Mouse (Mus musculus): Measurements from ENCODE around the gene Atf6b. TPM values are rescaled to one million over a fixed set of nuclear protein-coding genes. Genes with fewer than 3 reads are reported as not detected.

Gene Atf6b
- total RNA-seq, 2 experiments from 2014 or later, result 5.7 to 6.6 TPM

DNA sequence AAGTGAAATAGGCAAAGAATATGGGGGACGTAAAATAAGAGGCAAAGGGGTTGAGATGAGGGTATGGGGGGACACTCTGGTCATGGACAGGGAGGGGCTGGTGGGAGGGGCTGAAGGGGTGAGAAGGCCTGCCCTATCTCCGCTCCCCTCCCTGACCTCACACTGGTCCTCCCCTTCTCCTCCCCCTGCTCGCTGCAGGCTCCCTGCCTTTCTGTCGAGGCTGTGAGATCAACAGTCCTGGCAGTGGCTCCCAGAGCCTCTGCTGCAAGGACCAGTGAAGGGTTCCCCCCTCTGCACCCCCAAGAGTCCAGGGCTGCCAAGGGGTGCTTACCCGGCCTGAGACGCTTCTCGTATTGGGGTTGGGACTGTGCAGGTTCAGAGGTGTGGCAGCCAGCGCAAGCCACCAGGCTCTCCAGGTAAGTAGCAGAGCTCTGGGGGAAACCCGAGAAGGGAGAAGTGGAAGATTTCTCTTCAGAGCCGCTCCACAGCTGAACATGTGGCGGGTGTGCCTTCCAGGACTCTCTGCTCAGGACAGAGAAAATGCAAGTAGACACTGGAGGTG lies 13.4 kb downstream of the Atf6b start:
- peak in 1 of 2 experiments; percentile 65 for DNase-seq
- intact Hi-C loops (cut with DNase I), result no loop called here

DNA sequence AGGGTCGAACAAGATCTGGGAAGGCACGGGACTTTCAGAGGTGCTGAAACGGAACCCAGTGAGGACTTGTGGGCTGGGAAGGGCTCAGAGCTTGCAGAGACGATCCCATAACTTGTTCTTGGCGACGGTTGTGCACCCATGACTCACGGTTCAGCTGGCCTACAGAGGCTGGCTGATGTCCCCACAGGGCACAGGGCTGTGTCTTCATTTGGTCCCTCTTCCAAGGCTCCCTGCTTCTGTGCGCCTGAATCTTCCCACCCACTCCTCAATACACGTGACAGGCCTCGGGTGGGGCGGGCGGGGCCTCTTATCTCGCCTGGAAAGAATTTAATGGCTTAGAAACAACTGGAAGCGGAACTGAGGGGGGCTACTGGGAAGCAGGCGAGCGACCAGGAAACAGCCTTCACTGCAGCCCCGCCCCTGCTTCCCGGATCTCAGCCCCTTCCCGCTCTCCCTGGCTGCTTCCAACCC lies 14.2 kb downstream of the Atf6b start:
- intact Hi-C loops (cut with DNase I), result no loop called here
- DNase-seq, result peak in 1 of 2 experiments; percentile 65

DNA sequence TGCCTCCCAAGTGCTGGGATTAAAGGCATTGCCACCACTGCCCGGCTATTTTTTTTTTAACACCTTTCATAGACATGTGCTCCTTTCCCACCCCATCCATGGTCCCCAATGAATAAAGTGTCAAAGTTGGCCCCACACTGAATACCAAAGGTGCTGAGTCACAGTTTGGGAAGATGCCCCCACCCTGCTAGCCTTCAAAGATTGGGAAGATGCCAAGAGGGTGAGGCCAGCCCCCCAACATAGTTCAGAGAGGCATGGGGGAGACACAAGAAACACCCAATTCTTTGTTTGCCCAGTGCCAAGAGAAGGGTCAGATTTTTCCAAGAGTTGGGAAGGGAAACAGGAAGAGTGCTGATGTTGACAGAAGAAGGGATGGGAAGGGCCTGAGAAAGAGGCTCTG lies 15.5 kb downstream of the Atf6b start:
- intact Hi-C loops (cut with DNase I), result no loop called here

DNA sequence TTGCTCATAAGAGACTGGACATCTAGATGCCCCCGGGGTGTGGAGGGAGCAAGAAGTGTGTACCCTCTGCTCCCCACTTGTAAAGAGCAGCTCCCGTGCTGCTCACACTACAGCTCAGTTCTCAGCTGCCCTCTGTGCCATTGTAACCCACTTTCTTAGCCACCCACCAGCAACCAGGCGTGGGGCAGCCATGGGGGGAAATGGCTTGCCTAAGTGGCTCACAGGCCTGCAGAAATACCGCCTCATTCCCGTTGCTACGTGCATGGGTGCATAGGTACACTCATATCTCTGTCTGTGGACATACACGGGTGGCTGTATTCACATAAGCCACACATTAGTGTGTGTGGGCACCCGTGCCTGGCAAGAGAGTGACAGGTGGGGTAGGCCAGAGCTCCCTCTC lies 16.0 kb downstream of the Atf6b start:
- intact Hi-C loops (cut with DNase I), result no loop called here
- no peak for DNase-seq

More for the DNA sequence above, 15.5 kb downstream of the Atf6b start:
- no peak for DNase-seq

DNA sequence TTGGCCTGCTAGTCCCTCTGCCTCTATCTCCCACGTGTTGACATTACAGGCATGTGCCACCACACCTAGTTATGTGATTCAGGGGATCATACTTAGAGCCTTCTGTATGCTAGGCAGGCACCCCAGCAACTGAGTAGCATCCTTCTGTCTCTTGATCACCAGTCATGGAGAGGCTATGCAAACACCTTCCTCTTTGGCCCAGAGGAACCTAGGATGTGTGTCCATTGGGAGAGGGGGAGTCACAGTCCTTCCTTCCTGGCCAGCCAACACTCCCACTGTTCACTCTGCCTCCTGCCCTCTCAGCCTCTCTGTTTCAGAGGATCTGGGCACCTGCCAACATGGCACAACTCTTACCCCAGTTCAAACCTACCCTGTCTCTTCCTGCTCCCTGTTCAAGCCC lies 16.6 kb downstream of the Atf6b start:
- intact Hi-C loops (cut with DNase I), result no loop called here
- no peak for DNase-seq

DNA sequence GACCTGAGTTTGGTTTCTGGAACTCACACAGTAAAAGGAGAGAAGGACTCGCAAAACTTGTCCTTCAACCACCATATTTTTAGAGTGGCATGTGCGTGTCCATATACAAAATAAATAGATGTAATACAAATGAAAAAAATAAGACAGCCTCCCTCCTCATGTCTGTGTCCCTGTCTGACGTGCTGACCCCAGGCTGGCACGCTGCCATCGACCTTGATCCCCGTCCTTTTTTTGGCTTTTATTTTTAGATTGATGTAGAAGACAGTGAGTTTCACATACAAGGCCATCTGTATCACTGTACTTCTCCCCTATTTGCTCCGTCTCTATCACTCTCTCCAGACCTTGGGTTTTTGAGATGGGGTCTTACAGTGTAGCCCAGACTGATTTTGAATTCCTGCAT lies 17.5 kb downstream of the Atf6b start:
- intact Hi-C loops (cut with DNase I), result no loop called here
- DNase-seq, result no peak

DNA sequence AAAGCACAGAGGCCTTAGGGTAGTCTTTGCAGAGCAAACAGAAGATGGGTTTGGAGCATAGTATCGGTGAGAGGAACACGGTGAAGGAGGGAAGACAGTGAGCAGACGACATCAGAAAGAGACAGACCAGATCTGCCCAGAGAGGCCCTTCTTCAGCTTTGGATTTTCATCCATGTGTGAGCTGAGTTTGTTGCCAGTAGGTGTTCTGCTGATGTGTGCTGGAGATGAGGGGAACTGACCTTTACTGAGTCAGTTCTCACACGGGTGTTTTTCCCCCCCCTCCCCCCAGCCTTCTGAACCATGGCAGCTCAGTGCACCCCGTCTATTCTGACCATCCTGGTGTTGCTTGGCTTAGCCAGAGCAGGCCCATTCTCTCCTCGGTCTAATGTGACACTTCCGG lies 23.3 kb downstream of the Atf6b start, which contains the start of gene Tnxb:
Tnxb (plus strand) TSS at position 301 of the 400 bp plus-strand sequence.
- intact Hi-C loops (cut with DNase I), result no loop called here
- DNase-seq, result no peak

DNA sequence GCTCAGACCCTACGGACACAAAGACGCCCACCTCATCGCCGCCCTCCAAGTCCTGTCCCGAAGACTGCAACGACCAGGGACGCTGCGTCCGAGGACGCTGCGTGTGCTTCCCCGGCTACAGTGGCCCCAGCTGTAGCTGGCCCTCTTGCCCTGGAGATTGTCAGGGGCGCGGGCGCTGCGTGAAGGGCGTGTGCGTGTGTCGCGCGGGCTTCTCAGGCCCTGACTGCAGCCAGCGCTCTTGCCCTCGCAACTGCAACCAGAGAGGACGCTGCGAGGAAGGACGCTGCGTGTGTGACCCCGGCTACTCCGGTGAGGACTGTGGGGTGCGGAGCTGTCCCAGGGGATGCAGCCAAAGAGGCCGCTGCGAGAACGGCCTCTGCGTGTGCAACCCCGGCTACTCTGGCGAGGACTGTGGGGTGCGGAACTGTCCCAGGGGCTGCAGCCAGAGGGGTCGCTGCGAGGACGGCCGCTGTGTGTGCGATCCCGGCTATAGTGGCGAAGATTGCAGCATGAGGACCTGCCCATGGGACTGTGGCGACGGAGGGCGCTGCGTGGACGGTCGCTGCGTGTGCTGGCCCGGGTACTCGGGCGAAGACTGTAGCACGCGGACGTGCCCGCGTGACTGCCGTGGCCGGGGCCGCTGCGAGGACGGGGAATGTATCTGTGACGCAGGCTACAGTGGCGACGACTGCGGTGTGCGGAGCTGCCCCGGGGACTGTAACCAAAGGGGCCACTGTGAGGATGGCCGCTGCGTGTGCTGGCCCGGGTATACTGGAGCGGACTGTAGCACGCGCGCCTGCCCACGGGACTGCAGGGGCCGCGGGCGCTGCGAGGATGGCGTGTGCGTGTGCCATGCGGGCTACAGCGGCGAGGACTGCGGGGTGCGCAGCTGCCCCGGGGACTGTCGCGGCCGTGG lies 24.5 kb downstream of the Atf6b start:
- DNase-seq, result no peak
- intact Hi-C loops (cut with DNase I), result no loop called here

DNA sequence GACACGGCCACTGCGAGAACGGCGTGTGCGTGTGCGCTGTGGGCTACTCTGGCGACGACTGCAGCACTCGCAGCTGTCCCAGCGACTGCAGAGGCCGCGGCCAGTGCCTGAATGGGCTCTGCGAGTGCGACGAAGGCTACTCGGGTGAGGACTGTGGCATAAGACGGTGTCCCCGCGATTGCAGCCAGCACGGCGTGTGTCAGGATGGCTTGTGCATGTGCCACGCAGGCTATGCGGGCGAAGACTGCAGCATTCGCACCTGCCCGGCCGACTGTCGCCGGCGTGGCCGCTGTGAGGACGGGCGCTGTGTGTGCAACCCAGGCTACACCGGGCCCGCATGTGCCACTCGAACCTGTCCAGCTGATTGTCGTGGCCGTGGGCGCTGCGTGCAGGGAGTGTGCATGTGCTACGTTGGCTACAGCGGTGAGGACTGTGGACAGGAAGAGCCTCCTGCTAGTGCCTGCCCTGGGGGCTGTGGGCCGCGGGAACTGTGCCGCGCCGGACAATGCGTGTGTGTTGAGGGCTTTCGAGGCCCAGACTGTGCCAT lies 25.4 kb downstream of the Atf6b start:
- DNase-seq, result no peak
- intact Hi-C loops (cut with DNase I), result no loop called here

DNA sequence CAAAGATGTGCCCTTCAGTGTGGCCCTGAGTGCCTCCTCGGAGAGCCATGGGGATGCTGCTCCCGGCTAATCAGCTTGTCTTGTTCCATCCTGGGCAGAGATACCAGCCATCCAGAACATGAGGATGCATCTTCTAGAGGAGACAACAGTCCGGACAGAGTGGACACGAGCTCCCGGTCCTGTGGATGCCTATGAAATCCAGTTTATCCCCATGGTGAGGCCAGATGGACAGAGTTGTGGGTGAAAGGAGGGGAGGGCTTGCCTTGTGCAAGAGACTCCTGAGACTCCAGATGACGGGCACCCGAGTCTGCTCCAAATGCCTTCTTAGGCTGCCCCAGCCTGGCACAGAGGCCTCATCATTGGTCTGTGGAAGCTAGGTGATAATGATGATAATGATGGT lies 26.2 kb downstream of the Atf6b start:
- intact Hi-C loops (cut with DNase I), result no loop called here

DNA sequence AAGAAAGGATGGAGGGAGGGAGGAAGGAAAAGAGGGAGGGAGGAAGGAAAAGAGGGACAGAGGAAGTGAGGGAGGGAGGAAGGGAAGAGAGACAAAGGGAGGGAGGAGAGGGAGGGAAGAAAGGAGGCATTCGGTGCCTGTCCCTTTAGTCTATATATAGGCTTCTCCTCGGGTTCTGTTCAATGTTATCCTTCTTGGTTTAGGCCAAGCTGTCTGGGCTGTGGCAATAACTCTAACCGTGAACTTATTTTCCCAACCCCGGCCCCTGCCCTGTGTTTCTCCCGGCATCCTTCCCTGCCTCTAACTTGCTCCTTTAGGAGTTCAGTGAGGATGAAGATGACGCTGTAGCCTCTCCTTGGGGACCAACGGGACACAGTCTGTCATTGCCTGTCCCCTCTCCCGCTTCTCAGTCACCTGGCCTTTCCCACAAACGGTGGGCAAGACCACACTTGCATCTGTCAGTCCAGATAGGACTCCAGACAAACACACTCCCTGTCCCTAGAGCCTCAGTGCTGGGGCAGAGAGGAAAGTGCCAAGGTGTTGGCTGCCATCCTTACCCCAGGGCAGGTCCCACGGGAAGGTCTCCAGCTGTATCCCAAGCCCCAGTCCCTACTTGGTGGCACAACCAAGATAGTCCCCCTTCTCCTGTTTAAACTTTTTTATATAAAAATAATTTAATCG lies 27.7 kb downstream of the Atf6b start:
- no peak for DNase-seq
- intact Hi-C loops (cut with DNase I), result no loop called here

More for the DNA sequence above, 26.2 kb downstream of the Atf6b start:
- no peak for DNase-seq

DNA sequence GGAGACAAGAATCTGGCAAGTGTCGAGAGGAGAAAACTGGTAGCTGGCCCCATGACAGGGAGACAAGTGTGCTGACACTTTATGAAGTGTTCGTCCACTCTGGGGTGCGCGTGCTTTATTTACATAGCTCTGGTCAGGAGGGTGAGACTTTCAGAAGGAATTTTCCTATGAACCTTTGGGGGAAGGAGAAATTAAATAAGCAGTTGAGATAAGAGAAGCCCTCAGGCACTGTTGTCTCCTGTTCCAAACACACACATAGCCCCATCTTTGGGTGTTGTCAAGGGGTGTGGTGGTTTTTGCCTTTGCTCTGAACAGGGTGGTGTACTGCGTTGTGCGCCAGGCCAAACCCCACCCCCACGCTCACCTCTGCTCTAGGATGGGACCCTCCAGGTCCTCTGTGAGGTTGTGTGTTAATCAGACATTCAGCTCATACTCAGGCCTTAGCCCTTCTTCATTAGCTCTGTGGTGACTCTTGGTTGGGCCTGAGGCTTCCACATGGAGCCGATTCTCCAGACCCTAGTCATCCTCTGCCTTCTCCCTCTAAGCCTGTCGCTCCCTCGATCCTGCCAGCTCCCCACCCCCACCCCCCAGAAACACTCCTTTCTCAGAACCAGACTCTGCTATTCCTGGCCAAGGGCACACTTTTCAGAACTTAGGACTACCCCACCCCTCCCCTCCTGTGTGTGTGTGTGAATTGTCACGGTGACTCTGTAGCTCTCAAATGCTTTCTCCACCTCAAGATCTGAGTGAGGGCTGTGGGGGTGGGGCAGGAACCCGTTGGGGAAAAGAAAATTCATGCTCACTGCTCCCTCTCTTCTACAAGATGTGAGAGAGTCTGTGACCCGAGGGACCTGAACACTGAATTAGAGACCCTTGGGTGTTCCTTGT lies 28.5 kb downstream of the Atf6b start:
- no peak for DNase-seq
- intact Hi-C loops (cut with DNase I), result no loop called here

DNA sequence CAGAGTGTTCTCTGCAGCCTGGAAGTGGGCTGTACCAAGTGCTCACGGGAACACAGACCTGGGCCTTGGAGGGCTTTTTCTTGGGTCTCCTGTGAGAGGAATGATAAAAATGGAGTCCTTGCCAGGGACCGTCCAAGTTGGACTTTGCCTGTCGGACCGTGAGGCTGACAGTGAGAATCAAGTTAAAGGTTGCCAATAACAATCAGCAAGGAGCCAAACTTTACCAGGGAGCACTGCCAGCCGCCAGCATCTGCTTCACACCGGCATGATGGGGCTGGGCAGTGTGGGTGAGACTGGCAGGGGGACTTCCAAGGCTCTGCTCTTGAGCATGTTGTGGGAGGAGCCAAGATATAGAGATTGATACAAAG lies 29.1 kb downstream of the Atf6b start:
- no peak for DNase-seq
- intact Hi-C loops (cut with DNase I), result no loop called here

DNA sequence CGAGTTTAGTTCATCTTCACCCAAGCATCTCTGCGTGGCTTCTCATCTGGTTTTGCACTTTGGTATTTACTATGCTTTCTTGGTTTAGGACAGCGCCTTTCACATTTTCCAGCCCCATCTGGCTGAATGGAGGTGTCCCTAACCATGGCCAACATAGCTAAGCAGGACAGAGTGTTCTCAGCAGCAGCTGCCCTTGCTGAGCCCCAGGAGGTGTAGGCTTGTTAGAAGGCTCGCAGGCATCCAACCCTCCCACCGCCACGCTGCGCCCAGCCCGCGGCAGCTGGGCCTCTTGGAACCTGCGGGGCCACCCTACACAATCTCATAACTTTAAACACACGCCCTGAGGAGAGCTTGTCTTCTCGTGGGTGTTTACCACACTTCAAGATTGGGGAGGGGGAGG lies 29.7 kb downstream of the Atf6b start:
- intact Hi-C loops (cut with DNase I), result no loop called here
- no peak for DNase-seq

DNA sequence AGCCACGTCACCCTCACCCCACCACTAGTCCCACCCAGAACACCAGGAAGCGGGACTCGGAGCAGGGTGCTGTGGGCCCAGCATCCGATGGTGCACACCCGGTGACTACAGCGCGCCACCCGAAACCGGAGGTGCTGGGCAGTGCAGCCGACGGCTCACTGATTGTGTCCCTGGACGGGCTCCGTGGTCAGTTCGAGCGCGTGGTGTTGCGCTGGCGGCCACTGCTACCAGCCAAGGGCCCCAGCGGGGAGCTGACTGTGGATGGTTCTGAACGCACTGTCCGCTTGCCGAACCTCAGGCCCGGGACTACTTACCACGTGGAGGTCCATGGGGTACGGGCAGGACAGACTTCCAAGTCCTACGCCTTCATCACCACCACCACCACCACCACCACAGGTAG lies 33.2 kb downstream of the Atf6b start:
- intact Hi-C loops (cut with DNase I), result no loop called here
- DNase-seq, result no peak

DNA sequence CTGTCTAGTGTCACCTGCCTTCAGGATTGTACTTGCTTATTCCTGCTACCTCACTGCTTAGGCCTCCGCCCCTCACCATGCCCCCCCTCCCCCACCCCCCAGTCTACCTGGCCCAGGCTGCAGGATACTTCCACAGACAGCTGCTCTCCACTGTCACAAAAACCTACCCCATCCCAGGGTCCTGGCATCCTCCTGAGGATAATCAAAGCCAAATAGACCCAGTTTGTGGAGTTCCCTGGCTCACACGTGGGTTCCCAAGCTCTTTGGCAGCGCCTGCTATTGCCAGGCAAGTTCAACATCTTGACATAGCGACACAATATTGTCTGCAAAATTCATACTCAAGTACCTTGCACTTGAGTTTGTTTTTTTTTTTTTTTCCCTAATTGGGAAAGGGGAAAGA lies 33.7 kb downstream of the Atf6b start:
- no peak for DNase-seq
- intact Hi-C loops (cut with DNase I), result no loop called here

DNA sequence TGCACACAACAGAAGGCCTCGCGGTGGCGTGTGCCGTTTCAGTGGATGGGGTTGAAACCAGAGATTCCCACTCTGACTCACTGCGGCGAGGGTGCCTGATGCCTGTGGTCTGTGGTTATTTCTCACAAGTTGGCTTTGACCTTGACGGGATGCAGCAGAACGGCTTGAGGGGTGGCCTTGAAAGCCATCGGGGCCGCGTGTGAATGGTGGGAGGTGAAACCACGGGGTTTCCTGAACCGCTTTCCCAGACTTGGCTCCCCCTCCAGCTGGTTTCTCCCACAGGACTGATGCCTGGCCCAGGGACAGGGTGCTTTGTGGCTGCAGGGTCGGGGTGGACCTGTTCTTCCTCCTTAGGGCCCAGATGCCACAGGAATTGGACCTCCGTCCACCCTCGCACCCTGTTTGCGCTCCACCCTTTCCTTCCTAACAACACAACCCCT lies 34.2 kb downstream of the Atf6b start:
- intact Hi-C loops (cut with DNase I), result no loop called here
- no peak for DNase-seq

DNA sequence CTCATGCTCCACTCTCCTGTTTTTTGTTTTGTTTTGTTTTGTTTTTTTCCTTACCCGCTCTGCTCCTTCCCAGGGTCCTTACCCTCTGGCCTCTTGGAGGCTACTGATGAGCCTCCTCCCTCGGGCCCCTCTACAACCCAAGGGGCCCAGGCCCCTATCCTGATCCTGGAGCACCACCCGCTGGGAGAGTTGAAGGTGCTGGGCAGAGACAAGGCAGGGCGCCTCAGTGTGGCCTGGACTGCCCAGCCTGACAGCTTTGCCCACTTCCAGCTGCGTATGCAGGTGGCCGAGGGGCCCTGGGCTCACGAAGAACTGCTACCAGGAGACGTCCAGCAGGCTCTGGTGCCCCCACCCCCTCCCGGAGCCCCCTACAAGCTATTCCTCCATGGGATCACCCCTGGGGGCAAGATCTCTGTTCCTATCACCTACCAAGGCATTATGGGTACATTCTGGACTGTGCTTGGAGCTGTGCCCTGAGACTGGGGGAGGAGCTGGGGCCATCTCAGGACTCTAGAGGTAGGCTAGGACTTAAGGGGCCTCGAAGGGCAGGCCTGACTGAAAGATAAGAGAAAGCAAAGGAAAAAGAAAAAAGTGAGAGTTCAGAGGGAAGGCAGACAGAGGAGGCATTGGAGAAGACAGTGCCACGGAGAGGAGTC lies 35.1 kb downstream of the Atf6b start:
- DNase-seq, result no peak
- intact Hi-C loops (cut with DNase I), result no loop called here

DNA sequence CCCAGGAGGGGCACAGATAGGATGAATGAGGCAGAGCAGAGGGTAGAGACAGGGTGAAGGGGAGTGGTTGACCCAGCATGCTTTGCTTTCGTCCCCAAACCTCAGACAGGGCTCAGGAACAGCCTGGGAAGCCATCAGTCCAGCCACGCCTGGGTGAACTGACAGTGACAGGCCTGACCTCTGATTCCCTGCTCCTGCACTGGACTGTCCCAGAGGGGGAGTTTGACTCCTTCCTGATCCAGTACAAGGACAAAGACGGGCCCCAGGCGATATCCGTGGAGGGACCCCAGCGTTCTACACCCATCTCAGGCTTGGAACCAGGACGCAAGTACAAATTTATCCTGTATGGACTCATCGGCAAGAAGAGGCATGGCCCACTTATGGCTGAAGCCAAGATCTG lies 36.2 kb downstream of the Atf6b start:
- intact Hi-C loops (cut with DNase I), result no loop called here
- DNase-seq, result no peak

Measured in gastrocnemius, postnatal 36 days (tissue).